In genomic region chr8:46851560-46851959, GRCm38 (mm10) we compare ENCODE assay signal across 11 mouse cellular contexts.
DNase-seq lines count a peak whose midpoint lies in the region; ATAC-seq and TF ChIP-seq lines count a peak whose summit lies in the region.
"Had no signal": no experiment of that assay in that cellular context is flagged by ENCODE, and none has a peak within 500 bp of the region (broad histone marks: within the 10 kb centered on the region; RNA-seq: fewer than 3 reads in every experiment).

No protein-coding gene starts in this region.

- no peaks in the 10 kb centered on the region for H3K27me3 ChIP-seq in heart, embryonic 16.5 days (ENCODE audit: control insufficient read depth, insufficient read depth, low read length)
- H3K27me3 ChIP-seq in heart, embryonic 11.5 days (ENCODE audit: control insufficient read depth, insufficient read depth, low read length), result no peaks in the 10 kb centered on the region
- no peaks in the 10 kb centered on the region for H3K27me3 ChIP-seq in liver, postnatal 0 days (ENCODE audit: insufficient read depth, low read length)
- H3K27me3 ChIP-seq in forebrain, embryonic 14.5 days (replicated peaks; ENCODE audit: control insufficient read depth, insufficient read depth, low read length), result no peaks in the 10 kb centered on the region
- no peaks in the 10 kb centered on the region for H3K27me3 ChIP-seq in hindbrain, embryonic 14.5 days (ENCODE audit: control insufficient read depth, insufficient read depth, low read length)

- 68% methylated on average over 4 of the region's 4 CpGs for WGBS in heart, embryonic 16.5 days
- WGBS in heart, embryonic 11.5 days (ENCODE audit: insufficient replicate concordance), result 73% methylated on average over 4 of the region's 4 CpGs
- WGBS in liver, postnatal 0 days (ENCODE audit: insufficient replicate concordance), result 28% methylated on average over 4 of the region's 4 CpGs
- WGBS in forebrain, embryonic 14.5 days, result 94% methylated on average over 4 of the region's 4 CpGs
- 77% methylated on average over 4 of the region's 4 CpGs for WGBS in hindbrain, embryonic 14.5 days

- H3K36me3 ChIP-seq in heart, embryonic 16.5 days (ENCODE audit: control insufficient read depth, insufficient read depth), result peaks cover under 1% of the 10 kb centered on the region; the same call in 1 of the 2 replicates
- 0 out of 2 replicates have a peak, but pooled peaks cover 2% of the 10 kb centered on the region for H3K36me3 ChIP-seq in heart, embryonic 11.5 days (ENCODE audit: control insufficient read depth, insufficient read depth, low read length)
- H3K36me3 ChIP-seq in liver, postnatal 0 days (replicated peaks; ENCODE audit: insufficient read depth, low read length), result peaks cover 14% of the 10 kb centered on the region
- peaks cover under 1% of the 10 kb centered on the region; the same call in 1 of the 2 replicates for H3K36me3 ChIP-seq in forebrain, embryonic 14.5 days (ENCODE audit: control insufficient read depth, insufficient read depth, low read length)
- no peaks in the 10 kb centered on the region for H3K36me3 ChIP-seq in hindbrain, embryonic 14.5 days (replicated peaks; ENCODE audit: control insufficient read depth, insufficient read depth)

- no peak overlapping the region for H3K4me3 ChIP-seq in heart, embryonic 16.5 days (ENCODE audit: low read length)
- H3K4me3 ChIP-seq in heart, embryonic 11.5 days (ENCODE audit: low read depth, low read length), result no peak overlapping the region
- no peak overlapping the region for H3K4me3 ChIP-seq in liver, postnatal 0 days (ENCODE audit: low read depth, low read length)
- no peak overlapping the region for H3K4me3 ChIP-seq in forebrain, embryonic 14.5 days (ENCODE audit: low read depth, low read length)
- no peak overlapping the region for H3K4me3 ChIP-seq in hindbrain, embryonic 14.5 days (replicated peaks; ENCODE audit: low read length)
- H3K4me3 ChIP-seq: erythroblast, embryonic 14.5 days had no signal

- 0 out of 2 replicates have a peak, but pooled peaks have one; percentile 3 for TF ChIP-seq CTCF in liver, postnatal 0 days (IDR thresholded peaks at IDR 0.05; ENCODE audit: low read depth)

- no peak for ATAC-seq in heart, embryonic 16.5 days (replicated peaks; ENCODE audit: extremely low read depth, insufficient read depth, low FRiP score)
- no peak for ATAC-seq in heart, embryonic 11.5 days (replicated peaks; ENCODE audit: insufficient number of reproducible peaks, low FRiP score, low TSS enrichment)
- peak; percentile 52; the same call in 1 of the 2 replicates for ATAC-seq in liver, postnatal 0 days
- ATAC-seq in forebrain, embryonic 14.5 days, result no peak
- no peak for ATAC-seq in hindbrain, embryonic 14.5 days (ENCODE audit: low FRiP score)

- H3K4me1 ChIP-seq in heart, embryonic 16.5 days (ENCODE audit: control insufficient read depth, insufficient read depth, low read length), result peaks cover 16% of the 10 kb centered on the region
- H3K4me1 ChIP-seq in heart, embryonic 11.5 days (ENCODE audit: control insufficient read depth, insufficient read depth, low read length), result peaks cover 8% of the 10 kb centered on the region; the same call in 1 of the 2 replicates
- H3K4me1 ChIP-seq in liver, postnatal 0 days (ENCODE audit: insufficient read depth), result peaks cover 22% of the 10 kb centered on the region
- H3K4me1 ChIP-seq in forebrain, embryonic 14.5 days (ENCODE audit: control insufficient read depth, insufficient read depth, low read length), result no peaks in the 10 kb centered on the region
- no peaks in the 10 kb centered on the region for H3K4me1 ChIP-seq in hindbrain, embryonic 14.5 days (replicated peaks; ENCODE audit: control insufficient read depth, insufficient read depth, low read length)

- no peak overlapping the region for H3K4me2 ChIP-seq in heart, embryonic 16.5 days (ENCODE audit: low read depth, low read length)
- H3K4me2 ChIP-seq in heart, embryonic 11.5 days, result no peak overlapping the region
- H3K4me2 ChIP-seq in liver, postnatal 0 days (ENCODE audit: low read depth, low read length), result peak overlapping the region; percentile 28; the same call in 1 of the 2 replicates
- no peak overlapping the region for H3K4me2 ChIP-seq in forebrain, embryonic 14.5 days (ENCODE audit: low read length)
- no peak overlapping the region for H3K4me2 ChIP-seq in hindbrain, embryonic 14.5 days (replicated peaks)

- 0 out of 2 replicates have a peak, but pooled peaks have one; percentile 55 for TF ChIP-seq EP300 in liver, postnatal 0 days (IDR thresholded peaks at IDR 0.05; ENCODE audit: low read depth)

- no peak overlapping the region for H3K9ac ChIP-seq in heart, embryonic 16.5 days (ENCODE audit: low read length)
- no peak overlapping the region for H3K9ac ChIP-seq in heart, embryonic 11.5 days (ENCODE audit: low read depth, low read length)
- H3K9ac ChIP-seq in liver, postnatal 0 days (replicated peaks), result no peak overlapping the region
- no peak overlapping the region for H3K9ac ChIP-seq in forebrain, embryonic 14.5 days (ENCODE audit: low read length)
- no peak overlapping the region for H3K9ac ChIP-seq in hindbrain, embryonic 14.5 days
- H3K9ac ChIP-seq: liver, embryonic 14.5 days had no signal

- 0 out of 2 replicates have a peak overlapping the region, but pooled peaks have one; percentile 7 for H3K27ac ChIP-seq in heart, embryonic 16.5 days (ENCODE audit: low read length)
- H3K27ac ChIP-seq in heart, embryonic 11.5 days (ENCODE audit: low read depth, low read length), result no peak overlapping the region
- peak overlapping the region; percentile 78 for H3K27ac ChIP-seq in liver, postnatal 0 days (ENCODE audit: low read depth)
- H3K27ac ChIP-seq in forebrain, embryonic 14.5 days (ENCODE audit: low read depth, low read length), result no peak overlapping the region
- H3K27ac ChIP-seq in hindbrain, embryonic 14.5 days, result no peak overlapping the region
- H3K27ac ChIP-seq: liver, embryonic 14.5 days had no signal

- no peaks in the 10 kb centered on the region for H3K9me3 ChIP-seq in heart, embryonic 16.5 days (replicated peaks; ENCODE audit: control insufficient read depth, low read length)
- no peaks in the 10 kb centered on the region for H3K9me3 ChIP-seq in heart, embryonic 11.5 days (replicated peaks; ENCODE audit: control insufficient read depth, low read length)
- H3K9me3 ChIP-seq in liver, postnatal 0 days (ENCODE audit: low read length), result no peaks in the 10 kb centered on the region
- no peaks in the 10 kb centered on the region for H3K9me3 ChIP-seq in forebrain, embryonic 14.5 days (replicated peaks; ENCODE audit: control insufficient read depth, low read length)
- H3K9me3 ChIP-seq in hindbrain, embryonic 14.5 days (ENCODE audit: control insufficient read depth, low read length), result no peaks in the 10 kb centered on the region

- peak; percentile 74 to 81 for DNase-seq in spleen, postnatal 36 days (ENCODE audit: low spot score in 2 of 2)
- no peak for DNase-seq in spleen, postnatal 14 days (ENCODE audit: low spot score in 2 of 2)
- no peak for DNase-seq in liver, postnatal 0 days
- DNase-seq in forebrain, embryonic 14.5 days (ENCODE audit: low spot score), result no peak
- no peak for DNase-seq in hindbrain, embryonic 14.5 days (ENCODE audit: low spot score)
- no peak for DNase-seq in layer of hippocampus, adult 9-10 months (ENCODE audit: low spot score)
- DNase-seq: cerebellum, postnatal 10 days had no signal

Comparison
In these comparisons a context has a peak if more than half of its experiments do, and no peak if none do; other contexts are left out.
1. H3K27ac ChIP-seq: peak in heart, embryonic 16.5 days (single experiment) and liver, postnatal 0 days (single experiment); none in heart, embryonic 11.5 days (single experiment), forebrain, embryonic 14.5 days (single experiment) and hindbrain, embryonic 14.5 days (single experiment).
2. DNase-seq: peak in spleen, postnatal 36 days (2 of 2); none in spleen, postnatal 14 days (0 of 2), liver, postnatal 0 days (single experiment), forebrain, embryonic 14.5 days (single experiment), hindbrain, embryonic 14.5 days (single experiment) and layer of hippocampus, adult 9-10 months (single experiment).